ENCODE assay signal across 26 mouse cellular contexts in the genomic region with DNA sequence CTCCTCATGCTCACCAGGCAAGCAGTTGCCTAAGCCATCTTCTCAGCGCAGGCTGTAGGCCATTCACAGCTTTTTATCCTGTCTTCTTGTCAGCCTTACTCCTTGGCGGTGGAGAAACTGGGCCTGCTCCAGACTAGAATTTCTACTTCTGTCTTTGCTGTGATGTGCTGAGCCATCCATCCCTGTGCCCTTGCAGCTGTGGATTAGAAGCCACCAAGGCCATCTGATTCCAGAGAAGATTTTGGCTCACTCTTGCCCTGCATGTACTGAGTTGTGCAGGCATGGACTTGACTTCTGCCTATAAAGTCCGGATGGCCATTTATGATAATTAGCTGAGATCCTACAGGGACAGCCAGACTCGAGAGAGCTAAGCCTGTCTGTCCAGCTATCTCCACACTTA.
"Had no signal": no experiment of that assay in that cellular context is flagged by ENCODE, and none has a peak within 500 bp of the region (broad histone marks: within the 10 kb centered on the region; RNA-seq: fewer than 3 reads in every experiment).

No protein-coding gene starts in this region.

- H3K9ac ChIP-seq: heart, embryonic 12.5 days; hindbrain, embryonic 12.5 days; hindbrain, embryonic 15.5 days; intestine, embryonic 15.5 days; limb, embryonic 13.5 days; limb, embryonic 15.5 days; liver, embryonic 12.5 days; liver, embryonic 14.5 days had no signal

- H3K4me3 ChIP-seq: gastrocnemius, adult 2 months; heart, embryonic 10.5 days; heart, embryonic 12.5 days; hindbrain, embryonic 10.5 days; hindbrain, embryonic 12.5 days; hindbrain, embryonic 15.5 days; intestine, embryonic 15.5 days; layer of hippocampus, adult 2 months; left cerebral cortex, adult 2 months; limb, embryonic 13.5 days; limb, embryonic 15.5 days; liver, embryonic 12.5 days had no signal

- H3K27me3 ChIP-seq: heart, embryonic 12.5 days; hindbrain, embryonic 15.5 days had no signal

- ATAC-seq: inflammation-experienced regulatory T-cells, adult 6 months; intestine, embryonic 15.5 days; intestine, postnatal 0 days; liver, embryonic 12.5 days had no signal

- H3K27ac ChIP-seq: gastrocnemius, adult 2 months; heart, embryonic 10.5 days; hindbrain, embryonic 10.5 days; hindbrain, embryonic 12.5 days; hindbrain, embryonic 15.5 days; intestine, embryonic 15.5 days; layer of hippocampus, adult 2 months; left cerebral cortex, adult 2 months; limb, embryonic 13.5 days; limb, embryonic 15.5 days; liver, embryonic 12.5 days; liver, embryonic 14.5 days had no signal

- H3K9me3 ChIP-seq: heart, embryonic 10.5 days; heart, embryonic 12.5 days; hindbrain, embryonic 10.5 days; hindbrain, embryonic 12.5 days; hindbrain, embryonic 15.5 days; intestine, embryonic 15.5 days; limb, embryonic 13.5 days; limb, embryonic 15.5 days; liver, embryonic 12.5 days had no signal

- H3K4me1 ChIP-seq: intestine, embryonic 15.5 days; liver, embryonic 12.5 days had no signal

- DNase-seq: gastrocnemius, adult 2 months; gastrocnemius, postnatal 10 days; gastrocnemius, postnatal 25 days; heart, adult 18-20 months; heart, postnatal 10 days; heart, postnatal 4 days; kidney, adult 18-20 months; kidney, adult 8-10 months; kidney, postnatal 10 days; kidney, postnatal 25 days; kidney, postnatal 4 days; left cerebral cortex, postnatal 4 days had no signal

- H3K36me3 ChIP-seq: heart, embryonic 10.5 days; heart, embryonic 12.5 days; hindbrain, embryonic 10.5 days; hindbrain, embryonic 12.5 days; hindbrain, embryonic 15.5 days; intestine, embryonic 15.5 days; limb, embryonic 13.5 days; limb, embryonic 15.5 days; liver, embryonic 12.5 days had no signal

- H3K4me2 ChIP-seq: heart, embryonic 12.5 days; hindbrain, embryonic 12.5 days; hindbrain, embryonic 15.5 days; intestine, embryonic 15.5 days; limb, embryonic 13.5 days; limb, embryonic 15.5 days; liver, embryonic 12.5 days had no signal
